Mouse (Mus musculus) midbrain, embryonic 16.5 days (tissue): ENCODE results near the gene Atp2a2. TPM values are rescaled to one million over a fixed set of nuclear protein-coding genes. Genes with fewer than 3 reads are reported as not detected.

Experiments
- ATAC-seq: fragments of 200-750 bp; cut with Nextera tagmentation; 2 replicates; pipeline ENCODE4 v1.8.0; 2017; ENCODE audit warnings: moderate TSS enrichment
- H3K27ac ChIP-seq: fragments of 300-500 bp; sonication (generic); 2 replicates; pipeline ENCODE4 v1.5.1; 2014; ENCODE audit warnings: mild to moderate bottlenecking, low read length, mixed read lengths
- H3K27me3 ChIP-seq: fragments of 300-500 bp; sonication (generic); 2 replicates; pipeline ENCODE4 v1.6.1; 2014; ENCODE audit warnings: low read depth, low read length, mixed read lengths; ENCODE audit not compliant: control insufficient read depth, insufficient read depth
- H3K36me3 ChIP-seq: fragments of 300-500 bp; sonication (generic); 2 replicates; pipeline ENCODE4 v1.6.1; 2014; ENCODE audit warnings: mild to moderate bottlenecking, low read length, moderate library complexity, mixed read lengths; ENCODE audit not compliant: control insufficient read depth, insufficient read depth
- H3K4me1 ChIP-seq: fragments of 300-500 bp; sonication (generic); 2 replicates; pipeline ENCODE4 v1.6.1; 2014; ENCODE audit warnings: mild to moderate bottlenecking, low read length, mixed read lengths; ENCODE audit not compliant: control insufficient read depth, insufficient read depth
- H3K4me2 ChIP-seq: fragments of 300-500 bp; sonication (generic); 2 replicates; pipeline ENCODE4 v1.6.1; 2014; ENCODE audit warnings: mild to moderate bottlenecking, low read length, mixed read lengths
- H3K4me3 ChIP-seq: fragments of 300-500 bp; sonication (generic); 2 replicates; pipeline ENCODE4 v1.5.1; 2014; ENCODE audit warnings: low read depth, mild to moderate bottlenecking, low read length, moderate library complexity, mixed read lengths
- H3K9ac ChIP-seq: fragments of 300-500 bp; sonication (generic); 2 replicates; pipeline ENCODE4 v1.6.1; 2014; ENCODE audit warnings: low read depth, low read length, mixed read lengths
- H3K9me3 ChIP-seq: fragments of 300-500 bp; sonication (generic); replicated peaks from 2 replicates; pipeline ENCODE4 v1.6.1; 2014; ENCODE audit warnings: mild to moderate bottlenecking, low read length, mixed read lengths; ENCODE audit not compliant: control insufficient read depth, poor library complexity, severe bottlenecking
- WGBS: fragments of 180-500 bp; shearing (Covaris S2); extraction: QIAGEN DNeasy Blood & Tissue Kit; methylation state at CpG from one replicate; pipeline ENCODE4 v1.1.7; 2014; 5-methylcytosine and 5-hydroxymethylcytosine counted together
- polyA plus RNA-seq: library from polyadenylated mRNA; unstranded; fragments of >200 nt; fragmentation: Nextera tagmentation; extraction: Ambion mirVana; gene quantifications from 2 replicates; pipeline ENCODE4 v1.2.1, GENCODE M21; 2015

Atp2a2 gene
- polyA plus RNA-seq, 1 experiment from 2014 or later = 45.6 TPM

- Histone ChIP-seq H3K36me3 (no peaks in the 10 kb centered on the region), H3K4me3 (no peak overlapping the region)
Observed at GRCm38 (mm10) chr5:122513421-122514126, 11.5 kb upstream of the Atp2a2 start.

DNA sequence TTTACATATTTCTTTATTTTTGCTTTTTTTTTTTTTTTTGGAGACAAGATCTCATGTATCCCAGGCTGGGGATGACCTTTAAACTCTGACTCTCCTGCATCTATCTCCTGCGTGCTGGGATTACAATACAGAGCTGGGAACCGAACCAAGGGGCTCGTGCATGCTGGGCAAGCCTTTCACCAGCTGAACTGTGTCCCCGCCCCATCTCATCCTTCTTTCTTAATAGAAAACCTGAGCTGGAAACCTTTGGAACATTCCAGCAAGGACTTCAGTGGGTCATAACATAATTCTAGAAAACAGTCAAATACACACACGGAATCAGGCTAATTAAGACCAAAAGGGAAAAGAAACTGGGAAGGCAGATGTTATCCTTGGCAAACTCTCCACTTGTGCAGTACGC is 10.0 kb upstream of the Atp2a2 start:
- H3K9ac ChIP-seq = no peak overlapping the region
- no peaks in the 10 kb centered on the region for H3K9me3 ChIP-seq
- H3K4me1 ChIP-seq = peaks cover 5% of the 10 kb centered on the region
- H3K36me3 ChIP-seq = no peaks in the 10 kb centered on the region
- no peak overlapping the region for H3K4me3 ChIP-seq
- H3K4me2 ChIP-seq = no peak overlapping the region
- H3K27me3 ChIP-seq = no peaks in the 10 kb centered on the region
- 70% methylated on average over 6 of the region's 6 CpGs for WGBS
- no peak for ATAC-seq
- H3K27ac ChIP-seq = no peak overlapping the region

More at GRCm38 (mm10) chr5:122513421-122514126, 11.5 kb upstream of the Atp2a2 start:
- Histone ChIP-seq H3K27me3 (no peaks in the 10 kb centered on the region), H3K9me3 (no peaks in the 10 kb centered on the region), H3K9ac (no peak overlapping the region; the same call in 1 of the 2 replicates), H3K27ac (no peak overlapping the region), H3K4me2 (peak overlapping the region; percentile 22), H3K4me1 (peaks cover 5% of the 10 kb centered on the region)
- WGBS = 41% methylated on average over 22 of the region's 23 CpGs
- ATAC-seq = no peak

DNA sequence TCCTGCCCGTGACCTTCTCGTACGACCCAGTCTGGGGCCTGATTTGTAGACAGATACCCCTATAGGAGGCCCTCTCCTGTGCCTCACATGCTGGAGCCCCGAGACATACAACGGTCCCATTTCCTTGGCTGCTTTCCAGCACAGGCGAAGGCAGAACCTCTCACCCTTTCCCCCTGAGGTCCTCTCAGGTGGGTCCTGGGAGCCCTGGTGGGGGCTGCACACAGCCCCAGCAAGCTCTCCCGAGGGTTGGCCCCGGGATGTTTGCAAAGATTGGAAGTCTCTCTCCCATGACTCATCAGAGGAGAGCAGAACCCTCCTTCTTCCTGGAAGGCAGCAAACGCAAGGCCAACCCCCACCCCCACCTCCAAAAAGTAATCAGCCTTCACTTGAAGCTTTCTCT is 9.4 kb upstream of the Atp2a2 start:
- no peaks in the 10 kb centered on the region for H3K27me3 ChIP-seq
- H3K9ac ChIP-seq = no peak overlapping the region
- H3K36me3 ChIP-seq = no peaks in the 10 kb centered on the region
- H3K9me3 ChIP-seq = no peaks in the 10 kb centered on the region
- H3K4me2 ChIP-seq = no peak overlapping the region
- no peak overlapping the region for H3K4me3 ChIP-seq
- peaks cover 5% of the 10 kb centered on the region for H3K4me1 ChIP-seq
- H3K27ac ChIP-seq = no peak overlapping the region
- ATAC-seq = no peak
- WGBS = 81% methylated on average over 9 of the region's 9 CpGs

GRCm38 (mm10) chr5:122510651-122511157 is 8.7 kb upstream of the Atp2a2 start:
- H3K27ac ChIP-seq = no peak overlapping the region
- no peak overlapping the region for H3K9ac ChIP-seq
- 74% methylated on average over 16 of the region's 17 CpGs for WGBS
- H3K36me3 ChIP-seq = no peaks in the 10 kb centered on the region
- ATAC-seq = no peak
- no peaks in the 10 kb centered on the region for H3K9me3 ChIP-seq
- peaks cover 5% of the 10 kb centered on the region for H3K4me1 ChIP-seq
- no peak overlapping the region for H3K4me2 ChIP-seq
- no peaks in the 10 kb centered on the region for H3K27me3 ChIP-seq
- no peak overlapping the region for H3K4me3 ChIP-seq

GRCm38 (mm10) chr5:122509608-122510007 is 7.6 kb upstream of the Atp2a2 start:
- no peaks in the 10 kb centered on the region for H3K36me3 ChIP-seq
- no peak overlapping the region for H3K27ac ChIP-seq
- H3K4me2 ChIP-seq = no peak overlapping the region
- H3K9me3 ChIP-seq = no peaks in the 10 kb centered on the region
- no peak for ATAC-seq
- WGBS = 65% methylated on average over 7 of the region's 7 CpGs
- H3K27me3 ChIP-seq = no peaks in the 10 kb centered on the region
- no peak overlapping the region for H3K4me3 ChIP-seq
- peaks cover 5% of the 10 kb centered on the region for H3K4me1 ChIP-seq
- H3K9ac ChIP-seq = no peak overlapping the region

DNA sequence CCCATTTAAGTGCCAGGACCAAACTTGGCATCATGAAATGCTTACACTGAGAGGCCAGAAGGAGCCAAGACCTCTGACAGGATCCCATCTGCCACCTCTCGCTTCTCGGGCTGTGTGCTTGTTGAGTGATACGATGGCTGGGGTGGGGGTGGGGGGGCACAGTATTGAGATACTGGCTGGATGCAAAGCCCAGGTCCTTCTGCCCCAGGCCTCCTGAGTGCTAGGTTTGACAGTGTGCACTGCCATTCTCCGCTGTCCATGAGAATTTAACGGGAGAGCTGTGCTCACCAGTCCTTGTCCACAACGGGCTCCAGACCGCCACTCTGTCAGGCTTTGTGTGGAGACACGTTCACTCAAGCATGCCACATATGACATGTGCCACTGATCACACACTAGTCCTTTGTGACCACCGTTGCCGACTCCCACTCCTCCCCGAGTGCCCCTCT is 6.9 kb upstream of the Atp2a2 start:
- Histone ChIP-seq H3K4me1 (peaks cover 3% of the 10 kb centered on the region), H3K9me3 (no peaks in the 10 kb centered on the region), H3K27me3 (no peaks in the 10 kb centered on the region), H3K4me2 (no peak overlapping the region), H3K4me3 (no peak overlapping the region), H3K36me3 (no peaks in the 10 kb centered on the region), H3K27ac (no peak overlapping the region), H3K9ac (no peak overlapping the region)
- WGBS = 88% methylated on average over 11 of the region's 11 CpGs
- ATAC-seq = no peak

DNA sequence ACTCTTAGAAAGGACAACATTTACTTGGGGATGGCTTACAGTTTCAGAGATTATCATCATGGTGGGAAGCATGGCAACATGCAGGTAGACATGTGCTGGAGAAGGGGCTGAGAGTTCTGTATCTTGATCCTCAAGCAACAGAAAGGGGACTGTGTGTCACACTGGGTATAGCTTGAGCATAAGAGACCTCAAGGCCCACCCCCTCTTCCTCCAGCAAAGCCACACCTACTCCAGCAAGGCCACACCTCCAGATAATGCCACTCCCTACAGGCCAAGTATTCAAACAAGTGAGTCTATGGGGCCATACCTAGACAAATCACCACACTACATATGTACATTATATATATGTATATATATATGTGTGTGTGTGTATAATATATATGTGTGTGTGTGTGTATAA is 5.4 kb upstream of the Atp2a2 start:
- ATAC-seq = no peak
- no peaks in the 10 kb centered on the region for H3K27me3 ChIP-seq
- peaks cover 9% of the 10 kb centered on the region for H3K4me1 ChIP-seq

DNA sequence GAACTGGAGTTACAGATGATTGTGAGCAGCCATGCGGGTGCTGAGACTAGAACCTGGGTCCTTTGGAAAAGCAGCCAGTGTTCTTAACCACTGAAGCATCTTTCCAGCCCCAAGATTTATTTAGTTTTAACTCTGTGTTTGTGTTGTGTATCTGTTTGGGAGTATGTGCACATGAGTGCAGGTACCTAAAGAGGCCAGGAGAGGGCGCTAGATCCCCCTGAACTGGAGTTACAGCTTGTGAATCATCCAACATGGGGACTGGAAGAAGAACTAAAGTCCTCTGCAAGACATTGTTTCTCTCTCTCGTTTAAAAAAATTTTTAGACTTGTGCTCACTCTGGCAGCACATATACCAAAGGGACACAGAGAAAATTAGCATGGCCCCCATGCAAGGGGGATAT is 4.4 kb upstream of the Atp2a2 start:
- H3K4me3 ChIP-seq = no peak overlapping the region
- WGBS = 82% methylated on average over 3 of the region's 3 CpGs

More for the DNA sequence above, 5.4 kb upstream of the Atp2a2 start:
- H3K9ac ChIP-seq = no peak overlapping the region
- no peak overlapping the region for H3K27ac ChIP-seq
- H3K4me2 ChIP-seq = no peak overlapping the region
- H3K36me3 ChIP-seq = no peaks in the 10 kb centered on the region
- H3K9me3 ChIP-seq = no peaks in the 10 kb centered on the region
- H3K4me3 ChIP-seq = no peak overlapping the region

DNA sequence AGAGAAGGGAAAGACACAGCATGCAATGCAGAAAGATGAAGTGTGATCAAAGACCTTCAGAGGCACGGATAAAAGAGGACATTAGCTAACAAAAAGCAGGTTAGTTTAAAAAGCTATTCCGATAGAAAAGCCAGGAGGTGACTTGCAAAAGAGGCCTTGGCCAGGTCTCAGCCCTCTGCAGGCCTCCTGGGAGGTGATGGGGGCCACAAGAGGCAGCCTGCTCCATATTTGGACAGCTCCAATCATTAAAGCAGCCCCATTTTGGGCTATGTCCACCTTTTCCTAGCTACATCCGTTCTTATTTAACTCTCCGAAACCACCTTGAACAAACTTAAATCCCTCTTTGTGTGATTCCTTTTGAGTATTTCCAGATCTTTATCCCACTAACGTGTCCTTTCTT is 3.5 kb upstream of the Atp2a2 start:
- no peaks in the 10 kb centered on the region for H3K27me3 ChIP-seq
- H3K4me3 ChIP-seq = no peak overlapping the region
- H3K27ac ChIP-seq = no peak overlapping the region
- no peak overlapping the region for H3K9ac ChIP-seq
- no peaks in the 10 kb centered on the region for H3K36me3 ChIP-seq
- no peak overlapping the region for H3K4me2 ChIP-seq
- no peak for ATAC-seq
- WGBS = 82% methylated on average over 5 of the region's 5 CpGs
- H3K9me3 ChIP-seq = no peaks in the 10 kb centered on the region
- peaks cover 9% of the 10 kb centered on the region for H3K4me1 ChIP-seq

More for the DNA sequence above, 4.4 kb upstream of the Atp2a2 start:
- Histone ChIP-seq H3K4me1 (peaks cover 9% of the 10 kb centered on the region), H3K9me3 (no peaks in the 10 kb centered on the region), H3K4me2 (no peak overlapping the region), H3K27me3 (no peaks in the 10 kb centered on the region), H3K9ac (no peak overlapping the region), H3K36me3 (no peaks in the 10 kb centered on the region), H3K27ac (no peak overlapping the region)
- ATAC-seq = no peak
